Mouse (Mus musculus): ENCODE results near the gene Chmp6. TPM values are rescaled to one million over a fixed set of nuclear protein-coding genes. Genes with fewer than 3 reads are reported as not detected.

The Chmp6 gene
- polyA plus RNA-seq, 1 experiment from 2014 or later, result 116 TPM

Other genes with a start within 250 kb of the Chmp6 start
- gene Baiap2, start 29.3 kb downstream of the Chmp6 start, polyA plus RNA-seq (2015; fragmentation: Nextera tagmentation; extraction: Ambion mirVana), result 15.5 and 16.3 TPM in 2 replicates
- gene Aatk, start 133.7 kb downstream of the Chmp6 start, polyA plus RNA-seq (2015; fragmentation: Nextera tagmentation; extraction: Ambion mirVana), result 45.3 and 45.5 TPM in 2 replicates
- 35.0 and 35.6 TPM in 2 replicates for gene Cep131, start 173.4 kb downstream of the Chmp6 start, polyA plus RNA-seq (2015; fragmentation: Nextera tagmentation; extraction: Ambion mirVana)
- gene Tepsin, start 185.3 kb downstream of the Chmp6 start, polyA plus RNA-seq (2015; fragmentation: Nextera tagmentation; extraction: Ambion mirVana), result 23.6 and 24.2 TPM in 2 replicates
- gene Ndufaf8, start 185.5 kb downstream of the Chmp6 start, polyA plus RNA-seq (2015; fragmentation: Nextera tagmentation; extraction: Ambion mirVana), result 51.4 and 53.5 TPM in 2 replicates
- 116 and 125 TPM in 2 replicates for gene Slc38a10, start 237.9 kb downstream of the Chmp6 start, polyA plus RNA-seq (2015; fragmentation: Nextera tagmentation; extraction: Ambion mirVana)